Mouse (Mus musculus): Measurements from ENCODE around the gene Irgm2.

DNA sequence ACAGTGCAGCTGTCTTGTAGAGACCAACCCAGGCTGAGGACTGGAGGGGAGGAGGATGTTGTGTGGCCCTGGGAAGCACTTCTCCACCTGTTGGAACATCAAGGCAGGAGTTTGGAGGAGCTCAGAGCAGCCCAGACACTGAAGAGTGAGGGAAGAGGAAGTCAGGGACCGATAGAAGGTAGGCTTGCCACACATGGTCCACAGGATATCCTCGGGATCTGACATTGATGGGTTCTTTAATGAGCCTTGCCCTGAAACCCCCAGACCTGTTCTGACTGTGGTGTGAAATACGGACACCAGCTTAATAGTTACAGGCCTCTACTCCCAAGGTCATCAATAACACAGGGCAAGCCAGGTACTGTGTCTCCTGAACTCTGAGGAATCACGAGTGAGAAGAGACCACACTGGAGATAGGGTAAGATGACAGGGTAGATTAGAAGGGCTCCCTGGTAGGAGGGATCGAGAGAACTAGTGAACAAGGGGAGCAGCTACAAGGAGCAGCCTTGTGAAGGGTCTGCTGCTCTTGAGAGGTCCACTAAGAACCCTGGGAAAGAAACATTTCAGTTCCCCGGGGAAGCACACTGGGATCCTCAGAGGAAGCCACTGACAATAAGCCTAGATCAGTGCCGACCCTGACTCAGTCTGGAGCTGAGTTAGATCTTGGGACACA is 14.4 kb downstream of the Irgm2 start:
- TF ChIP-seq CTCF (IDR thresholded peaks at IDR 0.05; ENCODE audit: borderline replicate concordance, insufficient read depth, low read length) = no peak
- no peak for TF ChIP-seq POLR2A (IDR thresholded peaks at IDR 0.05; ENCODE audit: low read depth, low read length)

All from embryonic fibroblast, embryonic 13.5 days (primary cell).